Mouse (Mus musculus): ENCODE results near the gene Sdk2. TPM values are rescaled to one million over a fixed set of nuclear protein-coding genes. Genes with fewer than 3 reads are reported as not detected.

Sdk2 gene
- total and polyA plus RNA-seq, 3 experiments, result 1.2 to 4.8 (median 1.3) TPM

- no peak overlapping the region for H3K27ac ChIP-seq (ENCODE audit: insufficient read depth, low read depth)
- peaks cover 16 to 41% of the 10 kb centered on the region in 2 experiments for H3K4me1 ChIP-seq (ENCODE audit: control insufficient read depth in 1 of 2, insufficient read depth in 2 of 2)
- in situ Hi-C loops (cut with MboI; ENCODE audit: low pct_ligation_motif_present, low pct_unique_long_range_greater_than_20kb, low sequenced_read_pairs), result no loop called here
- H3K4me3 ChIP-seq (replicated peaks in 1 of 3; ENCODE audit: low read depth in 2 of 3, low read length in 2 of 3, poor library complexity in 1 of 3), result no peak overlapping the region
- no peaks in the 10 kb centered on the region for H3K36me3 ChIP-seq (replicated peaks in 1 of 2; ENCODE audit: control insufficient read depth in 1 of 2, insufficient read depth in 1 of 2, low read length in 1 of 2)
- H3K79me2 ChIP-seq (replicated peaks; ENCODE audit: control insufficient read depth, extremely low read depth, insufficient read depth, poor library complexity, severe bottlenecking), result no peaks in the 10 kb centered on the region
- DNase-seq (ENCODE audit: extremely low read depth), result peak; percentile 30
- peak overlapping the region; percentile 62 for H3K4me2 ChIP-seq (ENCODE audit: insufficient read depth, low read depth, poor library complexity, severe bottlenecking)
- dilution Hi-C loops (cut with MboI; ENCODE audit: extremely low pct_ligation_motif_present, extremely low pct_unique_long_range_greater_than_20kb, low sequenced_read_pairs), result no loop called here
- no peak for TF ChIP-seq KAT2A (IDR thresholded peaks at IDR 0.05; ENCODE audit: insufficient replicate concordance, low read length)
- no peak for TF ChIP-seq SMC3 (IDR thresholded peaks at IDR 0.05; ENCODE audit: low read depth, low read length)
- TF ChIP-seq MYC (IDR thresholded peaks at IDR 0.05; ENCODE audit: low read depth, low read length), result no peak
- no peak for TF ChIP-seq USF2 (conservative IDR thresholded peaks at IDR 0.05; ENCODE audit: low read depth, low read length)
- no peak for TF ChIP-seq EP300 (IDR thresholded peaks at IDR 0.05; ENCODE audit: low read length)
- peak; percentile 73 for TF ChIP-seq IRF4 (IDR thresholded peaks at IDR 0.05; ENCODE audit: low read depth, low read length)
- TF ChIP-seq NRF1 (IDR thresholded peaks at IDR 0.05; ENCODE audit: low read depth, low read length), result no peak
- peak; percentile 81; the same call in 1 of the 2 replicates for TF ChIP-seq CHD2 (IDR thresholded peaks at IDR 0.05; ENCODE audit: low read length)
- peak; percentile 38; the same call in 1 of the 2 replicates for TF ChIP-seq BHLHE40 (IDR thresholded peaks at IDR 0.05; ENCODE audit: low read depth, low read length)
- TF ChIP-seq MAZ (IDR thresholded peaks at IDR 0.05; ENCODE audit: low read depth, low read length), result no peak
- no peak for TF ChIP-seq GABPA (IDR thresholded peaks at IDR 0.05; ENCODE audit: insufficient replicate concordance, low read depth, low read length)
- no peaks in the 10 kb centered on the region for H3K9me3 ChIP-seq (replicated peaks; ENCODE audit: low read length)
- peak overlapping the region; percentile 30 for H3K9ac ChIP-seq (ENCODE audit: insufficient read depth, low read depth)
- H3K27me3 ChIP-seq (replicated peaks), result no peaks in the 10 kb centered on the region
These were observed 303.4 kb downstream of the Sdk2 start for GRCm38 (mm10) chr11:113763449-113763848.

- Histone ChIP-seq H3K9me3 (replicated peaks; ENCODE audit: low read length) (no peaks in the 10 kb centered on the region), H3K4me3 (replicated peaks in 1 of 3; ENCODE audit: low read depth in 2 of 3, low read length in 2 of 3, poor library complexity in 1 of 3) (no peak overlapping the region), H3K27ac (ENCODE audit: insufficient read depth, low read depth) (peak overlapping the region; percentile 30; the same call in 1 of the 2 replicates), H3K27me3 (replicated peaks) (no peaks in the 10 kb centered on the region), H3K4me1 (ENCODE audit: control insufficient read depth in 1 of 2, insufficient read depth in 2 of 2) (peaks cover 16 to 41% of the 10 kb centered on the region in 2 experiments), H3K79me2 (replicated peaks; ENCODE audit: control insufficient read depth, extremely low read depth, insufficient read depth, poor library complexity, severe bottlenecking) (no peaks in the 10 kb centered on the region), H3K9ac (ENCODE audit: insufficient read depth, low read depth) (no peak overlapping the region), H3K4me2 (ENCODE audit: insufficient read depth, low read depth, poor library complexity, severe bottlenecking) (peak overlapping the region; percentile 76), H3K36me3 (replicated peaks in 1 of 2; ENCODE audit: control insufficient read depth in 1 of 2, insufficient read depth in 1 of 2, low read length in 1 of 2) (no peaks in the 10 kb centered on the region)
- in situ Hi-C loops (cut with MboI; ENCODE audit: low pct_ligation_motif_present, low pct_unique_long_range_greater_than_20kb, low sequenced_read_pairs), result no loop called here
- DNase-seq (ENCODE audit: extremely low read depth), result peak; percentile 26
- dilution Hi-C loops (cut with MboI; ENCODE audit: extremely low pct_ligation_motif_present, extremely low pct_unique_long_range_greater_than_20kb, low sequenced_read_pairs), result no loop called here
- TF ChIP-seq TCF12 (IDR thresholded peaks at IDR 0.05; ENCODE audit: low read depth, low read length) (no peak), MAZ (IDR thresholded peaks at IDR 0.05; ENCODE audit: low read depth, low read length) (0 out of 2 replicates have a peak, but pooled peaks have one; percentile 39), SMC3 (IDR thresholded peaks at IDR 0.05; ENCODE audit: low read depth, low read length) (no peak), UBTF (IDR thresholded peaks at IDR 0.05; ENCODE audit: low read depth, low read length) (0 out of 2 replicates have a peak, but pooled peaks have one; percentile 58), USF1 (IDR thresholded peaks at IDR 0.05; ENCODE audit: low read depth, low read length) (no peak), IRF4 (IDR thresholded peaks at IDR 0.05; ENCODE audit: low read depth, low read length) (peak; percentile 54; the same call in 1 of the 2 replicates), ZMIZ1 (IDR thresholded peaks at IDR 0.05; ENCODE audit: low read depth, low read length) (0 out of 2 replicates have a peak, but pooled peaks have one; percentile 31), BHLHE40 (IDR thresholded peaks at IDR 0.05; ENCODE audit: low read depth, low read length) (peak; percentile 61; the same call in 1 of the 2 replicates), TBP (conservative IDR thresholded peaks at IDR 0.05; ENCODE audit: low read depth, low read length) (no peak), POLR2AphosphoS2 (IDR thresholded peaks at IDR 0.05; ENCODE audit: low read depth, low read length) (no peak), GABPA (IDR thresholded peaks at IDR 0.05; ENCODE audit: insufficient replicate concordance, low read depth, low read length) (no peak), MAX (IDR thresholded peaks at IDR 0.05; ENCODE audit: low read length) (peak; percentile 49; the same call in 1 of the 2 replicates), ZNF384 (IDR thresholded peaks at IDR 0.05; ENCODE audit: low read depth, low read length) (no peak), POLR2A (IDR thresholded peaks at IDR 0.05; ENCODE audit: low read depth, low read length) (no peak), NELFE (IDR thresholded peaks at IDR 0.05; ENCODE audit: low read depth, low read length) (no peak), RAD21 (IDR thresholded peaks at IDR 0.05; ENCODE audit: low read depth, low read length) (no peak), KAT2A (IDR thresholded peaks at IDR 0.05; ENCODE audit: insufficient replicate concordance, low read length) (no peak), NRF1 (IDR thresholded peaks at IDR 0.05; ENCODE audit: low read depth, low read length) (no peak), CTCF (conservative IDR thresholded peaks at IDR 0.05 in 1 of 2, IDR thresholded peaks at IDR 0.05 in 1 of 2; ENCODE audit: low read depth in 2 of 2, low read length in 2 of 2) (no peak), PAX5 (IDR thresholded peaks at IDR 0.05; ENCODE audit: low read length) (no peak), ZKSCAN1 (IDR thresholded peaks at IDR 0.05; ENCODE audit: borderline replicate concordance, low read depth, low read length) (no peak), CHD1 (IDR thresholded peaks at IDR 0.05; ENCODE audit: low read depth, low read length) (peak; percentile 69; the same call in 1 of the 2 replicates), JUN (IDR thresholded peaks at IDR 0.05; ENCODE audit: insufficient read depth, low read depth, low read length) (no peak; the same call in 1 of the 2 replicates), HCFC1 (IDR thresholded peaks at IDR 0.05; ENCODE audit: low read depth, low read length) (no peak), RCOR1 (conservative IDR thresholded peaks at IDR 0.05; ENCODE audit: low read depth, low read length) (0 out of 2 replicates have a peak, but pooled peaks have one; percentile 33), ZC3H11A (IDR thresholded peaks at IDR 0.05; ENCODE audit: low read depth, low read length) (no peak)
These were observed 304.6 kb downstream of the Sdk2 start for GRCm38 (mm10) chr11:113762136-113762797.

Data from CH12.LX (cell line).